Mouse (Mus musculus): ENCODE data around the gene Mbtps1. TPM values are rescaled to one million over a fixed set of nuclear protein-coding genes. Genes with fewer than 3 reads are reported as not detected.

The Mbtps1 gene
- polyA plus RNA-seq, 1 experiment from 2014 or later: 123 TPM

DNA sequence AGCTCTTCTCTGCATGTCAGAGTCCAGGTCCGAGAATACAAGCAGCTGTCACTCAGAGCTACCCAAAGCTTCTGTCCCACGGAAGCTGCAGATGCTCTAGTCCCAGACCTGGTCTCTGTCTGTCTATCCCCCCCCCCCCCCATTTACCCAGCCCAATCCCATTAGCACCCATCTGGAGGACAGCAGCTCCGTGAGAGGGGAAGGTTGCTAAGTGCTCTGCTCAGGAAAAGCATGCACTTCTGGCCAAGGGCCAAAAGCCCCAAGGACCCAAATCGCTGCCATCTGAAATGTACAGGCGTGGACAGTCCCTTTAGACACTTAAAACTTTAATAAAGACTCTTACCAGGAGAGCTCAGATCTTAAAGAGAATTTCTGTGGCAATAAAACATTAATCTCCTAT is 41.9 kb downstream of the Mbtps1 start:
- WGBS: 60% methylated on average over 5 of the region's 5 CpGs
- H3K27ac ChIP-seq: no peak overlapping the region
- no peaks in the 10 kb centered on the region for H3K9me3 ChIP-seq (replicated peaks)
- ATAC-seq (replicated peaks; ENCODE audit: low FRiP score): no peak
- no peak overlapping the region for H3K9ac ChIP-seq
- no peaks in the 10 kb centered on the region for H3K27me3 ChIP-seq
- H3K4me2 ChIP-seq: no peak overlapping the region
- no peak overlapping the region for H3K4me3 ChIP-seq (replicated peaks)
- H3K4me1 ChIP-seq: no peaks in the 10 kb centered on the region
- peaks cover 100% of the 10 kb centered on the region for H3K36me3 ChIP-seq

DNA sequence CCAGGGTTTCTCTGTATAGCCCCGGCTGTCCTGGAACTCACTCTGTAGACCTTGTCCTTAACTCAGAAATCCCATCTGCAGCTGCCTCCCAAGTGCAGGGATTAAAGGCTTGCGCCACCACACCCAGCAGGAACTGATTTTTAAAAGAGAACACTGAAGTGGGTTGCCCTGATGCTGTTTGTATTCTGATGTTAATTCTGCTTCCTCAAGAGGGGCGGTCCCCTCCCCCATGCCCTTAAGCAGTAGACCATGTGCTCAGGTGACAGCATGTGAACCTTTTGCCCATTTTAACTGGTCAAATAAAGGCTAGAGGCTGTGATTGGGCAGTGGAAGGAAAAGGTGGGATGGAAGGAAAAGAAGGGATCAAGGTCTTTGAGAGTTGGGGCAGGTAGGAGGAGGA is 42.8 kb downstream of the Mbtps1 start:
- no peak for ATAC-seq (replicated peaks; ENCODE audit: low FRiP score)
- no peak overlapping the region for H3K27ac ChIP-seq
- no peaks in the 10 kb centered on the region for H3K9me3 ChIP-seq (replicated peaks)
- H3K4me2 ChIP-seq: no peak overlapping the region
- no peaks in the 10 kb centered on the region for H3K4me1 ChIP-seq
- H3K4me3 ChIP-seq (replicated peaks): no peak overlapping the region
- H3K27me3 ChIP-seq: no peaks in the 10 kb centered on the region
- peaks cover 100% of the 10 kb centered on the region for H3K36me3 ChIP-seq
- 65% methylated on average over 3 of the region's 3 CpGs for WGBS
- H3K9ac ChIP-seq: no peak overlapping the region

DNA sequence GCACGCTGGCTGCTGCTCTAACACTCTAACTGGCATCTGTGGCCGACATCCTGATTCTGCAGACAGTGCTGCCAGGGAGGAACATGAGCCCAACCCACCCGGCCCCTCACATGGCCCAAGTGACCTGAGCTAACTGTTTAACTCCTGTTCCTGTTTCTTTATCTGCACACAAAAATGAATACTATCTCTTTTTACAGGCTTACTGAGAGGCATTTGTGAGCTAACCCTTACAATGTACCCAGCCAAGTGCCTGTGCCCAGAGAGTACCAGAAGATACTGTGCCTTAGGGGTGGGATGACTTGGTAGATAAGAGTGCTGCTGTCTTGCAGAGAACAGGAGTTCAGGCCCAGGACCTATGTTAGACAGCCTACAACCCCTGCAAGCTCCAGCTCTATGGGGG is 43.6 kb downstream of the Mbtps1 start:
- H3K4me1 ChIP-seq: no peaks in the 10 kb centered on the region
- WGBS: 80% methylated on average over 3 of the region's 3 CpGs
- H3K27me3 ChIP-seq: no peaks in the 10 kb centered on the region
- no peaks in the 10 kb centered on the region for H3K9me3 ChIP-seq (replicated peaks)
- H3K36me3 ChIP-seq: peaks cover 100% of the 10 kb centered on the region
- no peak overlapping the region for H3K27ac ChIP-seq
- no peak overlapping the region for H3K9ac ChIP-seq
- H3K4me3 ChIP-seq (replicated peaks): no peak overlapping the region
- no peak overlapping the region for H3K4me2 ChIP-seq
- ATAC-seq (replicated peaks; ENCODE audit: low FRiP score): no peak

DNA sequence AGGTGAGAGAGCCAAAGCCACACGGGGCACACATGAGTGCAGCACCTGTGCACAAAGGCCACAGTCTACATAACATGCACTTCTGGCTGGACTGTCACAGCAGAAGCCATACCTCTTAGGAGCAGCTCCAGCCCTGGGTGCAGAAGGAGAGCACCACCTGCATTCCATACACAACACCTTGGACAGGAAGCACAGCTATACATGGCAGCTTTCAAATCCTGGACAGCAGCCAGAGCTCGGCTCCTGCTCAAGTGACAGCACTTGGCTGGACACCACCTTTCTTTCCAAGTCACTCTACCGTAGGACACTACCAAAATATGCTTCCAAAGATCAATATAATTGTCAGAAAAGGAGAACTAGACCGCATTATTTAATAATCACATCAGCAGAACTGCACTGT is 45.1 kb downstream of the Mbtps1 start:
- Histone ChIP-seq H3K4me2 (no peak overlapping the region), H3K27me3 (no peaks in the 10 kb centered on the region), H3K27ac (no peak overlapping the region), H3K4me1 (no peaks in the 10 kb centered on the region), H3K4me3 (replicated peaks) (no peak overlapping the region), H3K9me3 (replicated peaks) (no peaks in the 10 kb centered on the region), H3K36me3 (peaks cover 100% of the 10 kb centered on the region), H3K9ac (no peak overlapping the region)
- ATAC-seq (replicated peaks; ENCODE audit: low FRiP score): no peak
- 88% methylated on average over 4 of the region's 4 CpGs for WGBS

DNA sequence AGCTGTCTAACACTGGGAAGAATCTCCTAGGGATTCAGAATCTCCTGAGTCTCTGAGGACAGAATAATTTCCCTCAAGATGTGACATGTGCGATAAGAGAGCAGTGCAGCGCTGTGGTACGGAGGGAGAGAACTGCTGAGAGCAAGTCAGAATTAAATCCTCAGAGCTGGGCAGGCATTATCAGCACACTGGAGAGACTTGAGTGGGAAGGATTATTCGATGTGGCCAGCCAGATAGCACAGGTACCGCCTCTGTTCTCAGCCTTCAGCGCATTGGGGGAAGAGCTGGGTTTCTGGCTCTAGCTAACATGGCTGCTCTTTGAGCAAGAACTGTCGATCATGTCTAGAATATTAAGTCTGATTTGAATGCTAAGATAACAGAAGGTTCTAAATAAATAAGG is 46.8 kb downstream of the Mbtps1 start:
- H3K9me3 ChIP-seq (replicated peaks): no peaks in the 10 kb centered on the region
- H3K4me3 ChIP-seq (replicated peaks): no peak overlapping the region
- H3K27ac ChIP-seq: no peak overlapping the region
- H3K4me2 ChIP-seq: no peak overlapping the region
- peaks cover 98% of the 10 kb centered on the region for H3K36me3 ChIP-seq
- 92% methylated on average over 7 of the region's 7 CpGs for WGBS
- H3K9ac ChIP-seq: no peak overlapping the region
- no peaks in the 10 kb centered on the region for H3K4me1 ChIP-seq
- H3K27me3 ChIP-seq: no peaks in the 10 kb centered on the region
- ATAC-seq (replicated peaks; ENCODE audit: low FRiP score): no peak

DNA sequence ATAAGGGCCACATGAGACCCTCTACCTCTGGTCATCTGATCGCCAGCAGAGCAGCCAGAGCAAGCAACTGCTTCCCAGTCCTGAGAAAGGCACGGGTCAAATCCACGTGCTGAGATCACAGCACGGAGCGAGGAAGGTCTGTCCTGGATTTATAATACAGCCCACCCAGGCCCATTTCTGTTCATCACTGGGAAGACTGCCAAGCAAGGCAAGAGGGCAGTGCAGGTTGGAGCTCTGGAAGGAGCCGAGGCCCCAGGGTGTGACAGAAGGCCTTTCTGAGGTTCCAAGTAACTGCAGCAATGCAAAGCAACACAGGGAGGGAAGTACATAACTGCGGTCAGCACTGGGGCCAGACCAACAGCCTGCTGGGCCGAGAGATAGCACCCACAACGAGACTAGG is 48.1 kb downstream of the Mbtps1 start:
- no peak overlapping the region for H3K9ac ChIP-seq
- no peak overlapping the region for H3K4me2 ChIP-seq
- peaks cover 96% of the 10 kb centered on the region for H3K36me3 ChIP-seq
- no peaks in the 10 kb centered on the region for H3K27me3 ChIP-seq
- H3K4me1 ChIP-seq: no peaks in the 10 kb centered on the region
- ATAC-seq (replicated peaks; ENCODE audit: low FRiP score): no peak
- H3K9me3 ChIP-seq (replicated peaks): no peaks in the 10 kb centered on the region
- no peak overlapping the region for H3K27ac ChIP-seq
- WGBS: 85% methylated on average over 9 of the region's 9 CpGs
- H3K4me3 ChIP-seq (replicated peaks): no peak overlapping the region

DNA sequence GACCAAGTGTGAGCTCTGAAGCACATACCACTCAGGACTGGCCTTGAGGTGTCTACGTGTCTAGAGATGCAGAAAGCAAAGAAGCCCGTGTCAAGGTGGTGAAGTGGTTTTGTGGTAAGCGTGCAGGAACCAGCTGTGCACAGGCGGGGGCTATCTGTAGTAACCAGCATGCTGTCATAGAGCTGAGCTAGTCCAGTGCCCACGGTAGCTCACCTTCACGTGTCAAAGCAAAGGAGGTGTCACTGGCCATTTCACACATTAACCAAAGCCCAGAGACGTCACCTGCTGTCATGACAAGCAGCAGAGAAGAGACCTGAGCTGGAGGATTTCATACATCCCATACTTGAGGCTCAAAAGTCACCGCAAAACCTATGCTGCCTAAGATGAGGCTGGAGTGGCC is 52.4 kb downstream of the Mbtps1 start:
- peaks cover 53% of the 10 kb centered on the region for H3K36me3 ChIP-seq
- H3K4me3 ChIP-seq (replicated peaks): no peak overlapping the region
- H3K9ac ChIP-seq: no peak overlapping the region
- no peak for ATAC-seq (replicated peaks; ENCODE audit: low FRiP score)
- H3K4me1 ChIP-seq: peaks cover 10% of the 10 kb centered on the region; the same call in 1 of the 2 replicates
- no peak overlapping the region for H3K4me2 ChIP-seq
- WGBS: 83% methylated on average over 8 of the region's 8 CpGs
- H3K9me3 ChIP-seq (replicated peaks): no peaks in the 10 kb centered on the region
- H3K27ac ChIP-seq: no peak overlapping the region
- H3K27me3 ChIP-seq: no peaks in the 10 kb centered on the region

DNA sequence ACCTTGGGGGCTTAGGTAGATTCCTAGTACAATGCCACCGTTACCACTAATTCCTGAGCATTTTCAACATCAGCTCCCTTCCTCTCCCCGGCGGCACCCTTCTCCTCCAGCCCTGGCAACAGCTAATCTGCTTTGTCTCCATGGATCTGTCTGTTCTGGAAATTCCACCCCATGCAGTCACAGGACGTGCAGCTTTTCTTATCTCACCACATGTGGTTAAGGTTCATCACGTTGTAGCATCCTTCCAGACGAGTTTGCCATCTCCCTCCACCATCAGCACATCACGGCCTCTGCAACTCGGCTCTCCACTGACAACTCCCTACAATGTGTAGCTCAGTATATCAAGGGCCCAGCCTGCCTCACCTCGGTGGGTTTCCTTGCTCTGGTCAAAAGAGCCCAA is 53.0 kb downstream of the Mbtps1 start:
- H3K27ac ChIP-seq: no peak overlapping the region

DNA sequence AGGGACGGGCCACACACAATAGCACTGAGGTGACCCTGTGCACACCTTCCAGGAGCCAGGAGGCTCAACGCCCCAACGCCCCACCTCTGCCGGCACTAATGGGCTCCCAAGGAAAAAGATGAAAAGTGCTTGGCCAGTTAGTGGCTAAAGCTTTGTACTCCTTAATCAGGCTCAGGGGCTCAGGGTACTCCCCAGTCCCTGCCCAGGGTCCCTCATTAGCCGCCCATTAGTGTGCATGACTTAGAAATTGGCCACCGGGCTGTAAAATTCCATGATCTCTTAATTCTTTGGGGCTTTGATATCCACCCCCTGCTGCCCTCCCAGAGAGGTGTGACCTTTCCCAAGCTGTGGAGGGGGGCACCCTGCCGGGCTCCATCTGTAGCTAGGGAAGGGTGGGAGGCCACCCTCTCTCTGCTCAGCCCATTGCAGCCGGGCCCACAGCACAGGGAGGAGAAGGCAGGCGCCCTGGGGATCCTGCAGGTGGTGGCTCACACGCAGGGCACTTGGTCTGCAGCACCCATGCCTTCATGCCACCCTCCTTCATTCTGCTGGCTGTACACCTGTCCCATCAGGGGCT is 55.3 kb downstream of the Mbtps1 start:
- H3K27me3 ChIP-seq: no peaks in the 10 kb centered on the region
- peaks cover 10% of the 10 kb centered on the region; the same call in 1 of the 2 replicates for H3K4me1 ChIP-seq
- no peak overlapping the region for H3K27ac ChIP-seq
- no peak overlapping the region for H3K9ac ChIP-seq
- H3K4me3 ChIP-seq (replicated peaks): no peak overlapping the region
- no peak overlapping the region for H3K4me2 ChIP-seq
- WGBS: 34% methylated on average over 10 of the region's 10 CpGs
- ATAC-seq (replicated peaks; ENCODE audit: low FRiP score): no peak
- H3K9me3 ChIP-seq (replicated peaks): no peaks in the 10 kb centered on the region
- peaks cover 25% of the 10 kb centered on the region for H3K36me3 ChIP-seq

More for the DNA sequence above, 53.0 kb downstream of the Mbtps1 start:
- ATAC-seq (replicated peaks; ENCODE audit: low FRiP score): no peak
- no peaks in the 10 kb centered on the region for H3K27me3 ChIP-seq
- 59% methylated on average over 9 of the region's 9 CpGs for WGBS
- peaks cover 47% of the 10 kb centered on the region for H3K36me3 ChIP-seq
- H3K4me3 ChIP-seq (replicated peaks): no peak overlapping the region
- no peak overlapping the region for H3K4me2 ChIP-seq
- H3K9ac ChIP-seq: no peak overlapping the region
- H3K9me3 ChIP-seq (replicated peaks): no peaks in the 10 kb centered on the region
- H3K4me1 ChIP-seq: peaks cover 10% of the 10 kb centered on the region; the same call in 1 of the 2 replicates

DNA sequence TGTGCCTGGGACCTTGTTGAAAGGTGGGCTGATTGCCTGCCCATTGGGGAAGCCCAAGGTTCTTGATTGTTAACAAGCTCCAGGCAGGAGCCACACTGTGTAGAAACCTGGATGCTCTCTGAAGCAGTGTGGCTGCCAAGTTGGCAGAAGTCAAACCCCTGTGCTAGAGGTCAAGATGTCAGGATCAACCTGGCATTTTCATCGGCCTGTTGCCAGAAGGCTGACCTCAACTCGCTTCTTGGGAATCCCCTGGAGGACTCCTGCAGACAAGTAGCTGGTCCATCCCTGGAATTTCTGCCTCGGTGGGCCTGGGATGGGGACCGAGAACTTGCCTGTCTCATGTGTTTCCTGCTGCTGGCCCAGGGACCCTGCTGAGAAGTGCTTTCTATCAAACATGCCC is 56.4 kb downstream of the Mbtps1 start:
- Histone ChIP-seq H3K36me3 (peaks cover 15% of the 10 kb centered on the region), H3K4me2 (no peak overlapping the region), H3K9me3 (replicated peaks) (no peaks in the 10 kb centered on the region), H3K27ac (no peak overlapping the region), H3K4me1 (peaks cover 10% of the 10 kb centered on the region; the same call in 1 of the 2 replicates), H3K9ac (no peak overlapping the region), H3K27me3 (no peaks in the 10 kb centered on the region; the same call in 1 of the 2 replicates), H3K4me3 (replicated peaks) (no peak overlapping the region)
- 42% methylated on average over 4 of the region's 4 CpGs for WGBS
- no peak for ATAC-seq (replicated peaks; ENCODE audit: low FRiP score)

DNA sequence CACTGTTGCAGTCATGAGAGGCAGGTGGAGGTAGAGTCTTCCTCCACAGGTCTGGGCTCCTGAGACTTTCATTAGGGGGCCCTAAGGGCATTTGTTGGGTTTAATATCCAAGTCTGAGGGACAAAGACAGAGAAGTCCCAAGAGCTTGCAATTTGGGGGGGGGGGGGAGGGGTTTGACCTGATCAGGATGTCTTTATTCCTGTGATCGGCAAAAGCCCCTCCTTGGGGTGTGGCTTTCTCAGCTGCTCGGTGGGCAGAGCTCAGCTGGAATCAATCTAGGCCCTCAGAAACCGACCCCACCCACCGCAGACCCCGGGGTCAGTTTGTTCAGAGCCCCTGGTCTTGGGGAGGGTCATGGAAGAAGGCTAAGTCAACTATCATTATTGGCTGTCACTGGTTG is 56.9 kb downstream of the Mbtps1 start, which contains the start of gene Slc38a8:
TSS of gene Slc38a8 (minus strand) at position 101 of the 400 bp plus-strand sequence.
- H3K9ac ChIP-seq: no peak within 1 kb of the TSS
- WGBS: 39% methylated on average over 5 of the region's 5 CpGs
- peaks cover 11% of the 10 kb centered on the region for H3K36me3 ChIP-seq
- no peaks in the 10 kb centered on the region; the same call in 1 of the 2 replicates for H3K27me3 ChIP-seq
- H3K4me3 ChIP-seq (replicated peaks): no peak within 1 kb of the TSS
- no peak within 1 kb of the TSS for H3K4me2 ChIP-seq
- ATAC-seq (replicated peaks; ENCODE audit: low FRiP score): no peak
- no peaks in the 10 kb centered on the region for H3K9me3 ChIP-seq (replicated peaks)
- H3K27ac ChIP-seq: no peak within 1 kb of the TSS
- H3K4me1 ChIP-seq: peaks cover 10% of the 10 kb centered on the region; the same call in 1 of the 2 replicates

DNA sequence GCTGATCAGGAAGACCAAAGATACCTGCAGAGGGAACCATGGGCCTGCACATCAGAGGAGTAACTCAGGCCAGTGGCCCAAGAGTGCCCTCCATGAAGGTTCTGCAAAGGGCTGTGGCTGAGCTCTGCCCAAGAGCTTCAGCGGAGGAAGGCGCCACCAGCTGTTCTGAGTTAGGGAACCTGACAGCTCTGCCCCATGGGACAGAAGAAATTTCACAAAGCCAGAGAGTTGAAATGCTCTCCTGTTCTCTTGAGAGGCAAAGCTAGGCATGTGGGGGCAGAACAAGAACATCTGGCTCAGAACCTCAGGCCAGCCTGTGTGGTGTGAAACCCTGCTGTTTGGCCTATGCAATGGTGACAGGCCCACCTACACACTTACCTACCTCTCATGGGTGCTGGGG is 58.7 kb downstream of the Mbtps1 start:
- no peaks in the 10 kb centered on the region for H3K9me3 ChIP-seq (replicated peaks)
- peaks cover 10% of the 10 kb centered on the region; the same call in 1 of the 2 replicates for H3K4me1 ChIP-seq
- H3K4me3 ChIP-seq (replicated peaks): no peak overlapping the region
- no peak overlapping the region for H3K4me2 ChIP-seq
- WGBS: 85% methylated on average over 2 of the region's 2 CpGs
- no peaks in the 10 kb centered on the region; the same call in 1 of the 2 replicates for H3K27me3 ChIP-seq
- H3K9ac ChIP-seq: no peak overlapping the region
- no peak overlapping the region for H3K27ac ChIP-seq
- H3K36me3 ChIP-seq: no peaks in the 10 kb centered on the region
- ATAC-seq (replicated peaks; ENCODE audit: low FRiP score): no peak

DNA sequence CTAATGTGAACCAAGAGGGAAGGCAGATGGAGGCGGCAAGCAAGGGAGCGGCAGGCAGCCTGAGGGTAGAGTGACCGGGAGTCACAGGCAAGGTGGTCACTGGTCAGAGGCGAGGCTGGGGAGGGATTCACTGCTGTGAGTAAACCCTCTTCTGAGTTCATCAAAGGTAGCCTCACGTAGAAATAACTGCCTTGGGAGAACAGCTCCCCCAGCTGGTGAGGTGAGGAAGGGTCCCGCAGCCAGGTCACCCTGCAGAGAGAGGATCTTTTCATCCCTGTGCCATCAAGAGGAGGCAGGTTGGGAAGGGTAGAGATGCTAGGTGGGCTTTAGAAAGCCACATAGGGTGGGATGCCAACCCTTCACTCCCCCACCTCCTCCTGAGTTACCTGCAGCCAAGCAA is 61.7 kb downstream of the Mbtps1 start:
- H3K36me3 ChIP-seq: no peaks in the 10 kb centered on the region
- no peaks in the 10 kb centered on the region for H3K9me3 ChIP-seq (replicated peaks)
- no peak overlapping the region for H3K4me3 ChIP-seq (replicated peaks)
- WGBS: 26% methylated on average over 6 of the region's 6 CpGs
- no peak overlapping the region for H3K9ac ChIP-seq
- H3K27me3 ChIP-seq: no peaks in the 10 kb centered on the region; the same call in 1 of the 2 replicates
- no peak overlapping the region for H3K4me2 ChIP-seq
- H3K4me1 ChIP-seq: no peaks in the 10 kb centered on the region
- no peak overlapping the region for H3K27ac ChIP-seq
- ATAC-seq (replicated peaks; ENCODE audit: low FRiP score): no peak
